Mouse (Mus musculus) cerebellum, adult 2 months (tissue): ENCODE results near the gene Mettl11b. TPM values are rescaled to one million over a fixed set of nuclear protein-coding genes. Genes with fewer than 3 reads are reported as not detected.
"Not testable (repeated sequence)": the region's sequence is repeated elsewhere in the genome, so short reads cannot be mapped to it uniquely, and the experiment has no call there.

Experiments
- DNase-seq, 2 experiments: peaks; one replicate each; pipeline ENCODE4 v3.0.0; 2021
- H3K27ac ChIP-seq: fragments of 200-500 bp; 2 replicates; pipeline ENCODE4 v1.5.1; 2012; ENCODE audit warnings: low read length, control low read depth, inconsistent platforms; ENCODE audit not compliant: insufficient read depth
- H3K27me3 ChIP-seq: fragments of 200-500 bp; 2 replicates; pipeline ENCODE4 v1.6.1; 2012; ENCODE audit warnings: inconsistent platforms, mild to moderate bottlenecking, low read length, moderate library complexity; ENCODE audit not compliant: control insufficient read depth, insufficient read depth
- H3K4me1 ChIP-seq: fragments of 200-500 bp; 2 replicates; pipeline ENCODE4 v1.6.1; 2011; ENCODE audit warnings: low read length; ENCODE audit not compliant: control insufficient read depth, insufficient read depth
- H3K4me3 ChIP-seq: fragments of 200-500 bp; replicated peaks from 2 replicates; pipeline ENCODE3; 2011; ENCODE audit warnings: mild to moderate bottlenecking, low read depth, low read length, control low read depth; ENCODE audit not compliant: insufficient read depth
- CTCF ChIP-seq: fragments of 200-500 bp; IDR thresholded peaks from 2 replicates; pipeline ENCODE4 v1.5.1; 2011; ENCODE audit warnings: low read depth, mild to moderate bottlenecking, control low read depth, low read length, moderate library complexity, borderline replicate concordance; ENCODE audit not compliant: insufficient read depth
- POLR2A ChIP-seq: fragments of 200-500 bp; IDR thresholded peaks from 2 replicates; pipeline ENCODE4 v1.6.1; 2011; ENCODE audit warnings: low read length, control low read depth, borderline replicate concordance; ENCODE audit not compliant: insufficient read depth
- WGBS: fragments of 180-500 bp; shearing (Covaris S2); methylation state at CpG from one replicate; pipeline ENCODE4 v1.1.7; 2018; 5-methylcytosine and 5-hydroxymethylcytosine counted together
- polyA plus RNA-seq: library from polyadenylated mRNA; depleted of rRNA; stranded (reverse); fragments of >200 nt; gene quantifications from 2 replicates; pipeline ENCODE4 v1.2.3, GENCODE M21; 2012; rRNA removed

Mettl11b gene
- 0.10 and 0.22 TPM in 2 replicates for polyA plus RNA-seq

- no peak for DNase-seq
- TF ChIP-seq CTCF, result no peak
- no peak for TF ChIP-seq POLR2A
- no peak within 1 kb of the TSS for H3K4me3 ChIP-seq
- H3K27ac ChIP-seq, result no peak within 1 kb of the TSS
- 18% methylated on average over 9 of the region's 9 CpGs for WGBS
- no peaks in the 10 kb centered on the region for H3K27me3 ChIP-seq
- H3K4me1 ChIP-seq, result no peaks in the 10 kb centered on the region
Observed at GRCm38 (mm10) chr1:163725106-163725759, at the start of gene Mettl11b. Gene Mettl11b, minus strand, starts transcription at chr1:163725232.

DNA sequence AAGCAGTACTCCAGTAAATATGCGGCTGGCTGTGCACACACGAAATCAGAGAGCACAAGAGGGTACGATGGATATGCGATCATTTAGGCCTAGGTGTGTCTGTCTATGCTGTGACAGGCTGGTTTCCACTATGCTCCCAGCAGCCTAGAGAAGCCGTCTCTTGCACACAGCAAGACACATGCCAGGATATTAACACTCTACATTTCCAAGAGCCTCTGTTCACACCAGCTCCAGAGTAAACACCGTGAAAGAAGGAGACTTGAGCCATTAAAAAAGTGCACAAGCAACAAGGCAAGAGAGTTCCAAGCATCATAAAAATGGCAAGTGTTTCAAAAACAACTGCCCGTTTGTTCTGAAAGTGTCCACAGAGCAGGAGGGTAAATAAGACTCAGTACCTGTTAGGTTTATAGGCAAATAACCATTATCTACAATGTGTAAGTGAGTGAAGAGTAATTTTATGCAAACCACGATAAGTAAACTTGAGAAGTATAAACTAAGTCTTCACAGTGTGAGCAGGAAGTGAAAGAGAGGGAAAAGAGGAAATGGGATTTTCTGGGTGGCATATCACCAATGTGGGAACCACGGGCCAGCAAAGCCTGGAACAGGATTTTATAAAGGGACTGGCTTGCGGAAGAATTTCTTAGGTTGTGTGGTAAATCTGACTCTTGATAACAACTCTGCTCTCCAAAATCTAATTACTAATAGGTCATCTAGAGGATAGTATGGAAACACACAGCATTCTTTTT lies 32.6 kb upstream of the Mettl11b start:
- Histone ChIP-seq H3K4me1 (no peaks in the 10 kb centered on the region), H3K27me3 (no peaks in the 10 kb centered on the region), H3K4me3 (no peak overlapping the region), H3K27ac (no peak overlapping the region)
- no peak for DNase-seq
- WGBS, result 86% methylated on average over 10 of the region's 10 CpGs
- TF ChIP-seq CTCF (no peak), POLR2A (no peak)

DNA sequence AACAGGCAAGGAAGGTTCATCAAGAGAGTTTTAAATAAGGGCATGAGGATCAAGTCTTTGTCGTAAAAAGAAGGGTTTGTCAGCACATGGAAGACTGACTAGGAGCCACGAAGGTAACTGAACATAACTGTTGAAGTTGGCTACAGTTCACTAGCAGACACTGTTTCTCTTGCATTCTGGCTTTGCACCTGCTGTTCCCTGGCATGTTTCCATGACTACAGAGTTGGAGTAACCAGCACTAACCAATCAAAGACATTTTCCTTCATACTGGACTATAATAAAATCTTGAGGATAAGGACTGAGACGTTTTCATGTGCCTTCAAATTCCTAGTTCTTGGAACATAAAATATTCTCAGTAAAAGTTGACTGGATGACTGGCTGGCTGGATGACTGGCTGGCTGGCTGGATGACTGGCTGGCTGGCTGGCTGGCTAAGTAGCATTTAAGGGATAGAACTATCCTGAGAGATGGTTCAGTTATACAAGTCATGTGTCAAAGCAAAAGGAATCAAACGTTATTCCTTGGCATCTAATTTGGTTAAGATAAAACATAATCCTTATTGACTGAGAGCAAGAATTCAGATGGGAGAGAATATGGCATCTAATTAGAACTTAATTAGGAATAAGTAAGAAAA lies 26.4 kb upstream of the Mettl11b start:
- Histone ChIP-seq H3K4me1 (no peaks in the 10 kb centered on the region; the same call in 1 of the 2 replicates), H3K27ac (no peak overlapping the region), H3K27me3 (no peaks in the 10 kb centered on the region), H3K4me3 (no peak overlapping the region)
- TF ChIP-seq POLR2A, result no peak
- 10% methylated on average over 4 of the region's 4 CpGs for WGBS
- DNase-seq, result peak in 1 of 2 experiments; percentile 3

DNA sequence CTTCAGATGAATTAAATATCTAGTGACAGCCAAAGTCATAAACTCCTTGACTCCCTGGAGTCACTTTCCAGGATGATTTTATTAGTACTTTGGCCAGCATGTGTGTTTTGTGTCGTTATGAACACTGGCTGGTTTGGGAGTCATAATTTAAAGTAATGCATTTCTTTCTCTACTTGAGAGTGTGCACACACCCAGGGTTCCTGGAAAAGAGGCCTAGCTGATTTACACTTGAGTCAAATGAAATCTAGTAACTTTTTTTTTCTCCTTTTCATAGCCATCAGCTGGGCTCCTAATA lies 12.2 kb upstream of the Mettl11b start:
- 34% methylated on average over 1 of the region's 1 CpGs for WGBS
- DNase-seq, result no peak
- no peak for TF ChIP-seq POLR2A
- TF ChIP-seq CTCF, result no peak
- no peaks in the 10 kb centered on the region for H3K27me3 ChIP-seq
- no peak overlapping the region for H3K27ac ChIP-seq
- no peaks in the 10 kb centered on the region for H3K4me1 ChIP-seq
- no peak overlapping the region for H3K4me3 ChIP-seq

GRCm38 (mm10) chr1:163736441-163737238 lies 11.6 kb upstream of the Mettl11b start:
- H3K27me3 ChIP-seq, result no peaks in the 10 kb centered on the region
- 64% methylated on average over 10 of the region's 10 CpGs for WGBS
- no peak overlapping the region for H3K4me3 ChIP-seq
- H3K4me1 ChIP-seq, result no peaks in the 10 kb centered on the region
- no peak for DNase-seq
- TF ChIP-seq CTCF (no peak), POLR2A (no peak)
- no peak overlapping the region for H3K27ac ChIP-seq

- not testable (repeated sequence) for H3K4me1 ChIP-seq, H3K4me3 ChIP-seq, DNase-seq, H3K27me3 ChIP-seq, H3K27ac ChIP-seq
- WGBS, result 90% methylated on average over 10 of the region's 10 CpGs
Observed at GRCm38 (mm10) chr1:163731166-163731565, 6.1 kb upstream of the Mettl11b start.

GRCm38 (mm10) chr1:163723913-163724312 lies 1.1 kb downstream of the Mettl11b start:
- H3K27me3 ChIP-seq, result no peaks in the 10 kb centered on the region
- TF ChIP-seq POLR2A, result no peak
- no peak for TF ChIP-seq CTCF
- H3K4me3 ChIP-seq, result no peak overlapping the region
- H3K4me1 ChIP-seq, result no peaks in the 10 kb centered on the region
- 53% methylated on average over 1 of the region's 1 CpGs for WGBS
- H3K27ac ChIP-seq, result no peak overlapping the region
- no peak for DNase-seq

DNA sequence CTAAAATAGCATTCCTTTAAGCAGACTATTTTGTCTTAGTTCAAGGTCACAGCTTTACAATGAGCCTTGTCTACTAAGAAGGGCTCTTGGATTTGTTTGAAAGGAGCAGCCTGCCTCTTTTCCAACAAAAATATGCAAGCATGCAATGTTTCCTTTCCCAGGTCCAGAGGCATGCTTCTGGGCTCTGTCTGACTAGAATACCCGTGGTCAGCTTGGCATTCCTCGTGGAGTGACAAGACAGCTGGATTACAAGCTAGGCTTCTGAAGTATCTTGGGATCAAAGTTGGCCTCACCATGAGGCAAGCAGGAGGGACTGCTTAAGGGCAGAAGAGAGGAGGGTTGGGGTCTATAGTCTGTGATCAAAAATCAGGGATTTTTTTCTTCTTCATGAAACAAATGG lies 16.4 kb downstream of the Mettl11b start:
- no peaks in the 10 kb centered on the region for H3K27me3 ChIP-seq
- H3K4me3 ChIP-seq, result no peak overlapping the region
- H3K4me1 ChIP-seq, result no peaks in the 10 kb centered on the region
- no peak overlapping the region for H3K27ac ChIP-seq
- no peak for TF ChIP-seq CTCF
- TF ChIP-seq POLR2A, result no peak
- DNase-seq, result no peak
- 59% methylated on average over 2 of the region's 2 CpGs for WGBS
